Comparison of ENCODE assay signal across 17 mouse cellular contexts in the genomic region with DNA sequence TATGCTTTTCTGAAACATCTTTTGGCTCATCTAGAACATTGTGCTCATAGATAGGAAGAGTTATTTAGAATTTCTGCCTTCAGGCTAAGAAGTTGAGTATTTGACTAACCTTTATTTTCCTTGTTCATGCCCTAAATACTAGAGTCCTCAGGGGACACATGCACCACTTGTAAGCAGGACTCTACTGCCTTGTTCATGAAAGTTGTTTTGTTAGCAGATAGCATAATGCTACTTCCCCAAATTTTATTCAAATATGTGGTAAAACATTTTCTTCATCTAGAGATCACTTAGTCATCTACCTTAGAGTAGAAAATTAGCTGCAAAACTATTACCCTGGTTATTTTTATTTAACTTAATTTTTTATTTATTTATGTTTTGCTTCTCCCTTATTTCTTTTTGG.
"Had no signal": no experiment of that assay in that cellular context is flagged by ENCODE, and none has a peak within 500 bp of the region (broad histone marks: within the 10 kb centered on the region; RNA-seq: fewer than 3 reads in every experiment).

No protein-coding gene starts in this region.

- ATAC-seq: midbrain, embryonic 13.5 days had no signal

- H3K27me3 ChIP-seq: liver, embryonic 13.5 days; midbrain, embryonic 13.5 days; neural tube, embryonic 12.5 days; neural tube, embryonic 15.5 days had no signal

- H3K9ac ChIP-seq: liver, embryonic 13.5 days; midbrain, embryonic 13.5 days; neural tube, embryonic 12.5 days; neural tube, embryonic 15.5 days had no signal

- H3K4me3 ChIP-seq: layer of hippocampus, adult 2 months; left cerebral cortex, adult 2 months; liver, embryonic 13.5 days; midbrain, embryonic 13.5 days; neural tube, embryonic 12.5 days; neural tube, embryonic 15.5 days had no signal

- H3K4me1 ChIP-seq: liver, embryonic 13.5 days; midbrain, embryonic 13.5 days; neural tube, embryonic 12.5 days; neural tube, embryonic 15.5 days had no signal

- H3K4me2 ChIP-seq: liver, embryonic 13.5 days; midbrain, embryonic 13.5 days; neural tube, embryonic 12.5 days; neural tube, embryonic 15.5 days had no signal

- DNase-seq: kidney, adult 2 months; kidney, postnatal 25 days; layer of hippocampus, postnatal 36 days; liver, embryonic 13.5 days; lung, adult 2 months; lung, postnatal 14 days; thymus, adult 2 months; thymus, postnatal 14 days; thymus, postnatal 4 days had no signal

- H3K27ac ChIP-seq: kidney, postnatal 0 days; layer of hippocampus, adult 2 months; left cerebral cortex, adult 2 months; liver, embryonic 13.5 days; macrophage; midbrain, embryonic 13.5 days; neural tube, embryonic 12.5 days; neural tube, embryonic 15.5 days; stomach, postnatal 0 days had no signal

- H3K9me3 ChIP-seq: liver, embryonic 13.5 days; midbrain, embryonic 13.5 days; neural tube, embryonic 12.5 days; neural tube, embryonic 15.5 days had no signal

- H3K36me3 ChIP-seq: liver, embryonic 13.5 days; midbrain, embryonic 13.5 days; neural tube, embryonic 12.5 days; neural tube, embryonic 15.5 days had no signal
